Mouse (Mus musculus) C2C12 (cell line): ENCODE measurements around the gene Med17.

ENCODE experiments used
- CEBPB ChIP-seq: IDR thresholded peaks from one replicate; pipeline ENCODE4 v1.6.1; 2011; ENCODE audit warnings: low read depth, mild to moderate bottlenecking, control low read depth, moderate library complexity
- CTCF ChIP-seq: IDR thresholded peaks from one replicate; pipeline ENCODE4 v1.5.1; 2011; ENCODE audit not compliant: control insufficient read depth, insufficient read depth, insufficient read length
- FOSL1 ChIP-seq: IDR thresholded peaks from one replicate; pipeline ENCODE4 v1.8.0; 2011; ENCODE audit warnings: mild to moderate bottlenecking, low read length; ENCODE audit not compliant: poor library complexity, insufficient read depth, severe bottlenecking
- MAX ChIP-seq: IDR thresholded peaks from one replicate; pipeline ENCODE4 v1.6.1; 2011; ENCODE audit warnings: mild to moderate bottlenecking, control low read depth
- MYOD1 ChIP-seq: IDR thresholded peaks from one replicate; pipeline ENCODE4 v1.6.1; 2011; ENCODE audit warnings: low read depth; ENCODE audit not compliant: control insufficient read depth, insufficient read length
- MYOG ChIP-seq: IDR thresholded peaks from one replicate; pipeline ENCODE4 v1.6.1; 2011; ENCODE audit not compliant: control insufficient read depth, insufficient read length; ENCODE audit errors: extremely low read depth
- USF1 ChIP-seq: IDR thresholded peaks from one replicate; pipeline ENCODE4 v1.6.1; 2011; ENCODE audit warnings: low read depth, mild to moderate bottlenecking, control low read depth, moderate library complexity

DNA sequence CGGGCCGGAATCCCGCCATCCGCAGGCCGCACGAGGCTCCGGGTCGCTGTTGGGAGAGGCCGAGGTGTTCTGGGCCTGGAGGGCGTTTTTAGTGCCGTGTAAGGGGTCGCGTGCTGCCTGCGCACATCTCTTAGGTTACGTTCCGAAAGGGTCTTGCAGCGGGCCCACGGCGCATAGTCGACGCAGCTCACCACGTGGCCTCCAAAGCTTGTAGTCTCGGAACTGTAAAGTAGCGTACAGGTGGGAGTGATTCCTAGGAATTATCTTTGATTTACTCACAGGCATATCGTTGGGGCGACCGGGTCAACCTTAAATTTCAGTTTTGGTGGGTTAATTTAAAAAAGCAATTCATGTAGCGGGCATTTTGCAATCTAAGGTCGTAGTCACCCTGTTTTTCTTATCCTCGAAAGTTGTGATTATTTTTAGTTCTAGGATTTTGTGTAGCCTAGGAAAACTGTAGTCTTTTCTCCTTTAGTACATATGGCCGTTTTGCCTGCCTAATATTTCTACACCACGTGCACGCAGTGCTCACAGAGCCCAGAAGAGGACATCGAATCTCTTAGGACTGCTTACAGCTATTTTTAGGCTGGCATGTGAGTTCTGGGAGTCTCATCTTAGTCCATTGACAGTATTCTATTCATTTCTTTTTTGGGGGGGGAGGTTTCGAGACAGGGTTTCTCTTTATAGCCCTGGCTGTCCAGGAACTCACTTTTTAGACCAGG, 26.8 kb upstream of the Med17 start, which contains the start of gene 4931406C07Rik:
- no peak for TF ChIP-seq CTCF
- no peak for TF ChIP-seq MYOD1
- no peak for TF ChIP-seq CEBPB
- TF ChIP-seq MAX = peak; percentile 75
- TF ChIP-seq USF1 = peak; percentile 32
- TF ChIP-seq MYOG = no peak
- TF ChIP-seq FOSL1 = no peak
